Mouse (Mus musculus): ENCODE data around the gene Disp1. TPM values are rescaled to one million over a fixed set of nuclear protein-coding genes. Genes with fewer than 3 reads are reported as not detected.

Disp1 gene
- polyA plus RNA-seq, 1 experiment from 2014 or later: 7.7 TPM

GRCm38 (mm10) chr1:183141329-183141728 lies 80.0 kb downstream of the Disp1 start:
- Histone ChIP-seq H3K4me1 (replicated peaks; ENCODE audit: control insufficient read depth, insufficient read depth, low read length) (peaks cover 15% of the 10 kb centered on the region), H3K4me2 (no peak overlapping the region), H3K36me3 (ENCODE audit: control insufficient read depth, insufficient read depth, low read length) (no peaks in the 10 kb centered on the region), H3K4me3 (ENCODE audit: low read depth, low read length) (no peak overlapping the region), H3K9ac (ENCODE audit: low read depth, low read length) (no peak overlapping the region), H3K27ac (ENCODE audit: low read depth, low read length) (no peak overlapping the region), H3K27me3 (replicated peaks; ENCODE audit: control insufficient read depth, insufficient read depth, low read length) (no peaks in the 10 kb centered on the region), H3K9me3 (ENCODE audit: control insufficient read depth, low read length) (no peaks in the 10 kb centered on the region)
- WGBS: 54% methylated on average over 2 of the region's 2 CpGs
- ATAC-seq (replicated peaks; ENCODE audit: low FRiP score) (no peak), DNase-seq (ENCODE audit: low spot score) (no peak)

GRCm38 (mm10) chr1:183140511-183141268 lies 80.6 kb downstream of the Disp1 start:
- no peaks in the 10 kb centered on the region for H3K36me3 ChIP-seq (ENCODE audit: control insufficient read depth, insufficient read depth, low read length)
- H3K27ac ChIP-seq (ENCODE audit: low read depth, low read length): no peak overlapping the region
- H3K9ac ChIP-seq (ENCODE audit: low read depth, low read length): no peak overlapping the region
- H3K9me3 ChIP-seq (ENCODE audit: control insufficient read depth, low read length): no peaks in the 10 kb centered on the region
- no peak overlapping the region for H3K4me2 ChIP-seq
- ATAC-seq (replicated peaks; ENCODE audit: low FRiP score) (no peak), DNase-seq (ENCODE audit: low spot score) (no peak)
- peaks cover 12% of the 10 kb centered on the region for H3K4me1 ChIP-seq (replicated peaks; ENCODE audit: control insufficient read depth, insufficient read depth, low read length)
- no peaks in the 10 kb centered on the region for H3K27me3 ChIP-seq (replicated peaks; ENCODE audit: control insufficient read depth, insufficient read depth, low read length)
- H3K4me3 ChIP-seq (ENCODE audit: low read depth, low read length): no peak overlapping the region
- WGBS: 79% methylated on average over 12 of the region's 12 CpGs

- Histone ChIP-seq H3K36me3 (ENCODE audit: control insufficient read depth, insufficient read depth, low read length) (no peaks in the 10 kb centered on the region), H3K4me2 (no peak overlapping the region), H3K4me3 (ENCODE audit: low read depth, low read length) (no peak overlapping the region), H3K27ac (ENCODE audit: low read depth, low read length) (no peak overlapping the region), H3K9ac (ENCODE audit: low read depth, low read length) (no peak overlapping the region), H3K4me1 (replicated peaks; ENCODE audit: control insufficient read depth, insufficient read depth, low read length) (peaks cover 22% of the 10 kb centered on the region), H3K9me3 (ENCODE audit: control insufficient read depth, low read length) (no peaks in the 10 kb centered on the region), H3K27me3 (replicated peaks; ENCODE audit: control insufficient read depth, insufficient read depth, low read length) (no peaks in the 10 kb centered on the region)
- ATAC-seq (replicated peaks; ENCODE audit: low FRiP score): no peak
- WGBS: 69% methylated on average over 4 of the region's 4 CpGs
- no peak for DNase-seq (ENCODE audit: low spot score)
Observed at GRCm38 (mm10) chr1:183138088-183138487, 83.2 kb downstream of the Disp1 start.

GRCm38 (mm10) chr1:183134427-183134826 lies 86.9 kb downstream of the Disp1 start:
- peak overlapping the region; percentile 38 for H3K4me2 ChIP-seq
- H3K36me3 ChIP-seq (ENCODE audit: control insufficient read depth, insufficient read depth, low read length): no peaks in the 10 kb centered on the region
- ATAC-seq (replicated peaks; ENCODE audit: low FRiP score): peak; percentile 90
- H3K27ac ChIP-seq (ENCODE audit: low read depth, low read length): 0 out of 2 replicates have a peak overlapping the region, but pooled peaks have one; percentile 32
- DNase-seq (ENCODE audit: low spot score): no peak
- no peak overlapping the region for H3K9ac ChIP-seq (ENCODE audit: low read depth, low read length)
- peaks cover 15% of the 10 kb centered on the region for H3K4me1 ChIP-seq (replicated peaks; ENCODE audit: control insufficient read depth, insufficient read depth, low read length)
- WGBS: 55% methylated on average over 4 of the region's 4 CpGs
- no peaks in the 10 kb centered on the region for H3K27me3 ChIP-seq (replicated peaks; ENCODE audit: control insufficient read depth, insufficient read depth, low read length)
- no peaks in the 10 kb centered on the region for H3K9me3 ChIP-seq (ENCODE audit: control insufficient read depth, low read length)
- H3K4me3 ChIP-seq (ENCODE audit: low read depth, low read length): no peak overlapping the region

- no peak overlapping the region for H3K9ac ChIP-seq (ENCODE audit: low read depth, low read length)
- H3K4me1 ChIP-seq (replicated peaks; ENCODE audit: control insufficient read depth, insufficient read depth, low read length): peaks cover 15% of the 10 kb centered on the region
- ATAC-seq (replicated peaks; ENCODE audit: low FRiP score) (no peak), DNase-seq (ENCODE audit: low spot score) (no peak)
- H3K9me3 ChIP-seq (ENCODE audit: control insufficient read depth, low read length): no peaks in the 10 kb centered on the region
- no peaks in the 10 kb centered on the region for H3K36me3 ChIP-seq (ENCODE audit: control insufficient read depth, insufficient read depth, low read length)
- no peaks in the 10 kb centered on the region for H3K27me3 ChIP-seq (replicated peaks; ENCODE audit: control insufficient read depth, insufficient read depth, low read length)
- no peak overlapping the region for H3K4me3 ChIP-seq (ENCODE audit: low read depth, low read length)
- H3K4me2 ChIP-seq: no peak overlapping the region
- WGBS: 87% methylated on average over 3 of the region's 3 CpGs
- H3K27ac ChIP-seq (ENCODE audit: low read depth, low read length): no peak overlapping the region
Observed at GRCm38 (mm10) chr1:183133440-183133839, 87.9 kb downstream of the Disp1 start.

- H3K9ac ChIP-seq (ENCODE audit: low read depth, low read length): no peak overlapping the region
- H3K27me3 ChIP-seq (replicated peaks; ENCODE audit: control insufficient read depth, insufficient read depth, low read length): no peaks in the 10 kb centered on the region
- no peaks in the 10 kb centered on the region for H3K4me1 ChIP-seq (replicated peaks; ENCODE audit: control insufficient read depth, insufficient read depth, low read length)
- 81% methylated on average over 4 of the region's 4 CpGs for WGBS
- H3K4me3 ChIP-seq (ENCODE audit: low read depth, low read length): no peak overlapping the region
- DNase-seq (ENCODE audit: low spot score) (no peak), ATAC-seq (replicated peaks; ENCODE audit: low FRiP score) (no peak)
- H3K4me2 ChIP-seq: no peak overlapping the region
- no peaks in the 10 kb centered on the region for H3K9me3 ChIP-seq (ENCODE audit: control insufficient read depth, low read length)
- H3K27ac ChIP-seq (ENCODE audit: low read depth, low read length): no peak overlapping the region
- no peaks in the 10 kb centered on the region for H3K36me3 ChIP-seq (ENCODE audit: control insufficient read depth, insufficient read depth, low read length)
Observed at GRCm38 (mm10) chr1:183127246-183127645, 94.1 kb downstream of the Disp1 start.

GRCm38 (mm10) chr1:183123725-183124124 lies 97.6 kb downstream of the Disp1 start:
- no peak overlapping the region for H3K4me3 ChIP-seq (ENCODE audit: low read depth, low read length)
- 74% methylated on average over 3 of the region's 3 CpGs for WGBS
- H3K4me1 ChIP-seq (replicated peaks; ENCODE audit: control insufficient read depth, insufficient read depth, low read length): no peaks in the 10 kb centered on the region

GRCm38 (mm10) chr1:183120341-183120923 lies 100.9 kb downstream of the Disp1 start:
- Histone ChIP-seq H3K4me2 (no peak overlapping the region), H3K9me3 (ENCODE audit: control insufficient read depth, low read length) (no peaks in the 10 kb centered on the region), H3K27ac (ENCODE audit: low read depth, low read length) (no peak overlapping the region), H3K36me3 (ENCODE audit: control insufficient read depth, insufficient read depth, low read length) (no peaks in the 10 kb centered on the region), H3K4me3 (ENCODE audit: low read depth, low read length) (no peak overlapping the region), H3K27me3 (replicated peaks; ENCODE audit: control insufficient read depth, insufficient read depth, low read length) (no peaks in the 10 kb centered on the region), H3K9ac (ENCODE audit: low read depth, low read length) (no peak overlapping the region), H3K4me1 (replicated peaks; ENCODE audit: control insufficient read depth, insufficient read depth, low read length) (peaks cover 4% of the 10 kb centered on the region)
- no peak for DNase-seq (ENCODE audit: low spot score)
- ATAC-seq (replicated peaks; ENCODE audit: low FRiP score): no peak
- 68% methylated on average over 12 of the region's 12 CpGs for WGBS

More at GRCm38 (mm10) chr1:183123725-183124124, 97.6 kb downstream of the Disp1 start:
- H3K9me3 ChIP-seq (ENCODE audit: control insufficient read depth, low read length): no peaks in the 10 kb centered on the region
- DNase-seq (ENCODE audit: low spot score) (no peak), ATAC-seq (replicated peaks; ENCODE audit: low FRiP score) (no peak)
- H3K27ac ChIP-seq (ENCODE audit: low read depth, low read length): no peak overlapping the region
- H3K36me3 ChIP-seq (ENCODE audit: control insufficient read depth, insufficient read depth, low read length): no peaks in the 10 kb centered on the region
- H3K4me2 ChIP-seq: no peak overlapping the region
- no peaks in the 10 kb centered on the region for H3K27me3 ChIP-seq (replicated peaks; ENCODE audit: control insufficient read depth, insufficient read depth, low read length)
- no peak overlapping the region for H3K9ac ChIP-seq (ENCODE audit: low read depth, low read length)

Data from liver, embryonic 11.5 days (tissue).